Mouse (Mus musculus) embryonic fibroblast, embryonic 13.5 days (primary cell): ENCODE measurements around the gene I830077J02Rik.

Source experiments
- CTCF ChIP-seq: IDR thresholded peaks from 2 replicates; pipeline ENCODE4 v1.5.1; 2011; ENCODE audit warnings: mild to moderate bottlenecking, control low read depth, low read length, moderate library complexity, borderline replicate concordance; ENCODE audit not compliant: insufficient read depth
- POLR2A ChIP-seq: IDR thresholded peaks from 2 replicates; pipeline ENCODE4 v1.6.1; 2011; ENCODE audit warnings: low read depth, mild to moderate bottlenecking, control low read depth, low read length, moderate library complexity

GRCm38 (mm10) chr3:105931095-105931494, 1.4 kb downstream of the I830077J02Rik start:
- TF ChIP-seq CTCF = no peak
- TF ChIP-seq POLR2A = no peak
